Mouse (Mus musculus) CH12.LX (cell line): Measurements from ENCODE around the gene Siae. TPM values are rescaled to one million over a fixed set of nuclear protein-coding genes. Genes with fewer than 3 reads are reported as not detected.

Source experiments
- DNase-seq: peaks from one replicate; pipeline ENCODE4 v3.0.0-alpha.2; 2013; ENCODE audit errors: extremely low read depth
- H3K27ac ChIP-seq: 2 replicates; pipeline ENCODE4 v1.5.1; 2012; ENCODE audit warnings: low read depth, mild to moderate bottlenecking, control low read depth, moderate library complexity; ENCODE audit not compliant: insufficient read depth
- H3K27me3 ChIP-seq: replicated peaks from 2 replicates; pipeline ENCODE3; 2012; ENCODE audit warnings: inconsistent platforms
- H3K36me3 ChIP-seq, 2 experiments: replicated peaks in 1 of 2; 2 replicates each; pipeline versions ENCODE3 to v1.6.1; 2012; ENCODE audit warnings: inconsistent platforms in 1 of 2, low read length in 1 of 2, mild to moderate bottlenecking in 1 of 2, mixed read lengths in 1 of 2, moderate library complexity in 1 of 2; ENCODE audit not compliant: control insufficient read depth in 1 of 2, insufficient read depth in 1 of 2
- H3K4me1 ChIP-seq, 2 experiments: 2 replicates each; pipeline ENCODE4 v1.6.1; 2012; ENCODE audit warnings: inconsistent platforms in 1 of 2, moderate library complexity in 1 of 2; ENCODE audit not compliant: insufficient read depth in 2 of 2, control insufficient read depth in 1 of 2
- H3K4me2 ChIP-seq: 2 replicates; pipeline ENCODE4 v1.6.1; 2012; ENCODE audit warnings: low read depth, mild to moderate bottlenecking, control low read depth; ENCODE audit not compliant: poor library complexity, insufficient read depth, severe bottlenecking
- H3K4me3 ChIP-seq, 3 experiments: fragments of 150-350 bp in 1 of 3; sonication (generic) in 1 of 3; replicated peaks in 1 of 3; 2 replicates each; pipeline versions ENCODE3 to v1.5.1; 2011 to 2012; ENCODE audit warnings: low read depth in 2 of 3, low read length in 2 of 3, mild to moderate bottlenecking in 2 of 3, moderate library complexity in 2 of 3, control low read depth in 1 of 3, improper control_type of control experiment in 1 of 3, inconsistent platforms in 1 of 3, mixed read lengths in 1 of 3; ENCODE audit not compliant: poor library complexity in 1 of 3
- H3K79me2 ChIP-seq: replicated peaks from 2 replicates; pipeline ENCODE4 v1.6.1; 2012; ENCODE audit warnings: mild to moderate bottlenecking, moderate library complexity; ENCODE audit not compliant: control insufficient read depth, poor library complexity, insufficient read depth, severe bottlenecking; ENCODE audit errors: extremely low read depth
- H3K9ac ChIP-seq: 2 replicates; pipeline ENCODE4 v1.6.1; 2012; ENCODE audit warnings: low read depth, mild to moderate bottlenecking, control low read depth, moderate library complexity; ENCODE audit not compliant: insufficient read depth
- H3K9me3 ChIP-seq: replicated peaks from 2 replicates; pipeline ENCODE3; 2012; ENCODE audit warnings: low read length, inconsistent platforms, mixed read lengths
- BHLHE40 ChIP-seq: IDR thresholded peaks from 2 replicates; pipeline ENCODE4 v1.6.1; 2011; ENCODE audit warnings: mild to moderate bottlenecking, low read depth, low read length, improper control_type of control experiment
- CHD1 ChIP-seq: IDR thresholded peaks from 2 replicates; pipeline ENCODE4 v1.6.1; 2012; ENCODE audit warnings: low read depth, low read length, improper control_type of control experiment, inconsistent platforms
- E2F4 ChIP-seq: IDR thresholded peaks from 2 replicates; pipeline ENCODE4 v1.6.1; 2011; ENCODE audit warnings: low read depth, low read length, improper control_type of control experiment; ENCODE audit not compliant: insufficient replicate concordance
- ELF1 ChIP-seq: IDR thresholded peaks from 2 replicates; pipeline ENCODE4 v1.6.1; 2014; ENCODE audit warnings: low read depth, mild to moderate bottlenecking, inconsistent platforms, low read length, improper control_type of control experiment
- EP300 ChIP-seq: IDR thresholded peaks from 2 replicates; pipeline ENCODE4 v1.6.1; 2011; ENCODE audit warnings: low read length, improper control_type of control experiment
- JUN ChIP-seq: IDR thresholded peaks from 2 replicates; pipeline ENCODE4 v1.6.1; 2011; ENCODE audit warnings: low read depth, mild to moderate bottlenecking, low read length, improper control_type of control experiment, moderate library complexity; ENCODE audit not compliant: insufficient read depth
- JUND ChIP-seq: conservative IDR thresholded peaks from 2 replicates; pipeline ENCODE4 v1.6.1; 2011; ENCODE audit warnings: low read depth, low read length, improper control_type of control experiment
- KAT2A ChIP-seq: IDR thresholded peaks from 2 replicates; pipeline ENCODE4 v1.6.1; 2012; ENCODE audit warnings: low read length, improper control_type of control experiment, inconsistent platforms; ENCODE audit not compliant: insufficient replicate concordance
- MAX ChIP-seq: IDR thresholded peaks from 2 replicates; pipeline ENCODE4 v1.6.1; 2011; ENCODE audit warnings: low read length, improper control_type of control experiment
- MEF2A ChIP-seq: IDR thresholded peaks from 2 replicates; pipeline ENCODE4 v1.6.1; 2014; ENCODE audit warnings: low read depth, mild to moderate bottlenecking, inconsistent platforms, low read length, improper control_type of control experiment, borderline replicate concordance
- MXI1 ChIP-seq: IDR thresholded peaks from 2 replicates; pipeline ENCODE4 v1.6.1; 2011; ENCODE audit warnings: mild to moderate bottlenecking, low read depth, low read length, improper control_type of control experiment
- NRF1 ChIP-seq: IDR thresholded peaks from 2 replicates; pipeline ENCODE4 v1.6.1; 2014; ENCODE audit warnings: low read depth, mild to moderate bottlenecking, inconsistent platforms, low read length, improper control_type of control experiment, moderate library complexity
- PAX5 ChIP-seq: IDR thresholded peaks from 2 replicates; pipeline ENCODE4 v1.6.1; 2012; ENCODE audit warnings: low read length, inconsistent platforms, mixed read lengths
- POLR2AphosphoS2 ChIP-seq: IDR thresholded peaks from 2 replicates; pipeline ENCODE4 v1.6.1; 2011; ENCODE audit warnings: low read depth, low read length, improper control_type of control experiment
- RAD21 ChIP-seq: IDR thresholded peaks from 2 replicates; pipeline ENCODE4 v1.6.1; 2011; ENCODE audit warnings: low read depth, mild to moderate bottlenecking, low read length, improper control_type of control experiment, moderate library complexity
- SIN3A ChIP-seq: IDR thresholded peaks from 2 replicates; pipeline ENCODE4 v1.6.1; 2012; ENCODE audit warnings: low read length, improper control_type of control experiment, inconsistent platforms
- TBP ChIP-seq: conservative IDR thresholded peaks from 2 replicates; pipeline ENCODE4 v1.6.1; 2011; ENCODE audit warnings: low read depth, low read length, improper control_type of control experiment
- TCF12 ChIP-seq: IDR thresholded peaks from 2 replicates; pipeline ENCODE4 v1.6.1; 2014; ENCODE audit warnings: low read depth, mild to moderate bottlenecking, inconsistent platforms, low read length, improper control_type of control experiment
- UBTF ChIP-seq: IDR thresholded peaks from 2 replicates; pipeline ENCODE4 v1.6.1; 2012; ENCODE audit warnings: low read depth, mild to moderate bottlenecking, inconsistent platforms, low read length, improper control_type of control experiment, moderate library complexity
- USF2 ChIP-seq: conservative IDR thresholded peaks from 2 replicates; pipeline ENCODE4 v1.6.1; 2011; ENCODE audit warnings: low read depth, low read length, improper control_type of control experiment
- ZKSCAN1 ChIP-seq: IDR thresholded peaks from 2 replicates; pipeline ENCODE4 v1.6.1; 2012; ENCODE audit warnings: low read depth, inconsistent platforms, low read length, improper control_type of control experiment, borderline replicate concordance
- ZNF384 ChIP-seq: IDR thresholded peaks from 2 replicates; pipeline ENCODE4 v1.6.1; 2012; ENCODE audit warnings: low read depth, low read length, improper control_type of control experiment, inconsistent platforms
- dilution Hi-C: fragments of 300-500 bp; cut with MboI; formaldehyde crosslinking; loops from 2 replicates; pipeline ENCODE4 v1.14.3; 2020; ENCODE audit warnings: low sequenced_read_pairs; ENCODE audit not compliant: extremely low pct_unique_long_range_greater_than_20kb, extremely low pct_ligation_motif_present
- in situ Hi-C: fragments of 300-500 bp; cut with MboI; formaldehyde crosslinking; loops from 3 replicates; pipeline ENCODE4 v1.14.3; 2019; ENCODE audit warnings: low sequenced_read_pairs, low pct_ligation_motif_present, low pct_unique_long_range_greater_than_20kb, mixed read lengths
- polyA plus RNA-seq: library from polyadenylated mRNA; unstranded; fragments of >175 nt; gene quantifications from 2 replicates; pipeline ENCODE4 v1.2.1, GENCODE M21; 2012; ENCODE audit warnings: low read depth; ENCODE audit not compliant: insufficient read length
- total RNA-seq, 2 experiments: library from RNA; depleted of rRNA; stranded (reverse); fragments of 300-350 nt in 1 of 2; fragments of >200 nt in 1 of 2; gene quantifications; 2 replicates each; pipeline ENCODE4 v1.2.3; 2012 to 2014

Gene Siae
- total and polyA plus RNA-seq, 3 experiments: 6.2 to 8.6 (median 7.9) TPM

GRCm38 (mm10) chr9:37592633-37593032 lies 37.1 kb downstream of the Siae start:
- no peak overlapping the region for H3K4me2 ChIP-seq
- no peak overlapping the region for H3K4me3 ChIP-seq
- no peak for DNase-seq
- no peaks in the 10 kb centered on the region for H3K36me3 ChIP-seq
- 0 out of 4 replicates have a peak, but pooled peaks cover 2% of the 10 kb centered on the region in 2 experiments for H3K4me1 ChIP-seq
- H3K27me3 ChIP-seq: peaks cover 2% of the 10 kb centered on the region
- dilution Hi-C loops: no loop called here
- H3K27ac ChIP-seq: no peak overlapping the region
- H3K9me3 ChIP-seq: peaks cover 3% of the 10 kb centered on the region
- TF ChIP-seq NRF1: no peak
- no peak for TF ChIP-seq EP300
- no peak for TF ChIP-seq USF2
- no peak for TF ChIP-seq UBTF
- no peak for TF ChIP-seq ZKSCAN1
- TF ChIP-seq JUN: no peak
- TF ChIP-seq MEF2A: no peak
- TF ChIP-seq JUND: no peak
- TF ChIP-seq TCF12: no peak
- TF ChIP-seq MAX: no peak
- no peak for TF ChIP-seq POLR2AphosphoS2
- TF ChIP-seq ZNF384: no peak
- TF ChIP-seq KAT2A: no peak
- H3K9ac ChIP-seq: no peak overlapping the region
- H3K79me2 ChIP-seq: no peaks in the 10 kb centered on the region
- in situ Hi-C loops: no loop called here

- in situ Hi-C loops (no loop called here), dilution Hi-C loops (no loop called here)
- no peak overlapping the region for H3K4me3 ChIP-seq
- no peaks in the 10 kb centered on the region for H3K36me3 ChIP-seq
- peaks cover 3% of the 10 kb centered on the region for H3K9me3 ChIP-seq
- H3K27me3 ChIP-seq: peaks cover 2% of the 10 kb centered on the region
- no peak for DNase-seq
- TF ChIP-seq TBP (no peak), MXI1 (no peak), BHLHE40 (no peak), MAX (no peak), E2F4 (no peak), CHD1 (no peak), USF2 (no peak), EP300 (no peak), SIN3A (no peak), RAD21 (no peak), PAX5 (no peak), POLR2AphosphoS2 (no peak), ELF1 (no peak), JUND (no peak)
- TF ChIP-seq, all 38 proteins: peak for 0
- H3K4me2 ChIP-seq: peak overlapping the region; percentile 36; the same call in 1 of the 2 replicates
- no peak overlapping the region for H3K9ac ChIP-seq
- H3K79me2 ChIP-seq: no peaks in the 10 kb centered on the region
- no peak overlapping the region for H3K27ac ChIP-seq
- 0 out of 4 replicates have a peak, but pooled peaks cover 2% of the 10 kb centered on the region in 2 experiments for H3K4me1 ChIP-seq
These were observed 38.2 kb downstream of the Siae start for GRCm38 (mm10) chr9:37593690-37594089.
